Mouse (Mus musculus): Measurements from ENCODE around the gene Frmpd1. TPM values are rescaled to one million over a fixed set of nuclear protein-coding genes. Genes with fewer than 3 reads are reported as not detected.

Frmpd1 gene
- total and polyA plus RNA-seq, 3 experiments, result 0.23 to 0.47 TPM; not detected in 1

- no peak for TF ChIP-seq TBP (IDR thresholded peaks at IDR 0.05; ENCODE audit: low read depth, low read length)
- TF ChIP-seq RCOR1 (IDR thresholded peaks at IDR 0.05; ENCODE audit: low read depth, low read length), result no peak
- no peak for TF ChIP-seq KAT2A (conservative IDR thresholded peaks at IDR 0.05; ENCODE audit: low read depth, low read length)
- TF ChIP-seq ZNF384 (IDR thresholded peaks at IDR 0.05; ENCODE audit: low read depth, low read length), result no peak
- no peak for TF ChIP-seq E2F4 (IDR thresholded peaks at IDR 0.05; ENCODE audit: borderline replicate concordance, low read depth, low read length)
- TF ChIP-seq ZMIZ1 (IDR thresholded peaks at IDR 0.05; ENCODE audit: low read depth, low read length), result no peak
- TF ChIP-seq SIN3A (IDR thresholded peaks at IDR 0.05; ENCODE audit: low read length), result no peak
- no peak for TF ChIP-seq MYC (IDR thresholded peaks at IDR 0.05; ENCODE audit: low read depth, low read length)
- no peak for TF ChIP-seq RAD21 (IDR thresholded peaks at IDR 0.05; ENCODE audit: low read depth, low read length)
- TF ChIP-seq CHD1 (IDR thresholded peaks at IDR 0.05; ENCODE audit: low read depth, low read length), result no peak
- no peak for TF ChIP-seq POLR2AphosphoS2 (IDR thresholded peaks at IDR 0.05; ENCODE audit: low read length)
- TF ChIP-seq NELFE (IDR thresholded peaks at IDR 0.05; ENCODE audit: low read depth, low read length), result no peak
- no peak overlapping the region for H3K27ac ChIP-seq (ENCODE audit: control insufficient read depth, low read depth, low read length)
Observed at GRCm38 (mm10) chr4:45207444-45207843, 22.8 kb downstream of the Frmpd1 start.

GRCm38 (mm10) chr4:45208832-45209363 lies 24.2 kb downstream of the Frmpd1 start:
- Histone ChIP-seq H3K27me3 (ENCODE audit: control insufficient read depth in 1 of 2, insufficient read depth in 2 of 2, low read length in 2 of 2) (peaks cover 2 to 10% of the 10 kb centered on the region in 2 experiments; a peak in 3 of 4 replicates), H3K9me3 (replicated peaks; ENCODE audit: insufficient read depth, low read length) (no peaks in the 10 kb centered on the region)

More at GRCm38 (mm10) chr4:45207444-45207843, 22.8 kb downstream of the Frmpd1 start:
- Histone ChIP-seq H3K9ac (ENCODE audit: control insufficient read depth, low read depth, low read length, poor library complexity, severe bottlenecking) (no peak overlapping the region), H3K27me3 (ENCODE audit: control insufficient read depth in 1 of 2, insufficient read depth in 2 of 2, low read length in 2 of 2) (peaks cover 2 to 10% of the 10 kb centered on the region in 2 experiments; a peak in 3 of 4 replicates), H3K79me2 (ENCODE audit: control insufficient read depth, insufficient read depth, low read length, poor library complexity) (no peaks in the 10 kb centered on the region), H3K9me3 (replicated peaks; ENCODE audit: insufficient read depth, low read length) (no peaks in the 10 kb centered on the region), H3K36me3 (ENCODE audit: control insufficient read depth in 1 of 2, insufficient read depth in 2 of 2, low read length in 2 of 2) (no peaks in the 10 kb centered on the region), H3K4me1 (ENCODE audit: control insufficient read depth in 1 of 2, insufficient read depth in 2 of 2, low read length in 2 of 2) (no peaks in the 10 kb centered on the region), H3K4me3 (ENCODE audit: control insufficient read depth in 1 of 2, insufficient read depth in 1 of 2, low read depth in 2 of 2, low read length in 2 of 2) (no peak overlapping the region)
- no peak for DNase-seq (ENCODE audit: low read depth, low spot score)

GRCm38 (mm10) chr4:45212342-45213063 lies 27.8 kb downstream of the Frmpd1 start:
- Histone ChIP-seq H3K9ac (ENCODE audit: control insufficient read depth, low read depth, low read length, poor library complexity, severe bottlenecking) (no peak overlapping the region), H3K36me3 (ENCODE audit: control insufficient read depth in 1 of 2, insufficient read depth in 2 of 2, low read length in 2 of 2) (no peaks in the 10 kb centered on the region), H3K4me3 (ENCODE audit: control insufficient read depth in 1 of 2, insufficient read depth in 1 of 2, low read depth in 2 of 2, low read length in 2 of 2) (no peak overlapping the region), H3K4me1 (ENCODE audit: control insufficient read depth in 1 of 2, insufficient read depth in 2 of 2, low read length in 2 of 2) (no peaks in the 10 kb centered on the region), H3K27ac (ENCODE audit: control insufficient read depth, low read depth, low read length) (no peak overlapping the region), H3K27me3 (ENCODE audit: control insufficient read depth in 1 of 2, insufficient read depth in 2 of 2, low read length in 2 of 2) (no peaks in the 10 kb centered on the region; a peak in 2 of 4 replicates), H3K79me2 (ENCODE audit: control insufficient read depth, insufficient read depth, low read length, poor library complexity) (no peaks in the 10 kb centered on the region), H3K9me3 (replicated peaks; ENCODE audit: insufficient read depth, low read length) (no peaks in the 10 kb centered on the region)
- no peak for DNase-seq (ENCODE audit: low read depth, low spot score)
- no peak for TF ChIP-seq TAL1 (IDR thresholded peaks at IDR 0.05; ENCODE audit: low read length)
- no peak for TF ChIP-seq MEF2A (IDR thresholded peaks at IDR 0.05; ENCODE audit: extremely low read depth, insufficient replicate concordance, low read depth, low read length, poor library complexity, severe bottlenecking)
- no peak for TF ChIP-seq MAX (IDR thresholded peaks at IDR 0.05; ENCODE audit: low read length)
- no peak for TF ChIP-seq BHLHE40 (IDR thresholded peaks at IDR 0.05; ENCODE audit: borderline replicate concordance, low read depth, low read length)
- no peak for TF ChIP-seq MYC (IDR thresholded peaks at IDR 0.05; ENCODE audit: low read depth, low read length)
- no peak for TF ChIP-seq RAD21 (IDR thresholded peaks at IDR 0.05; ENCODE audit: low read depth, low read length)
- TF ChIP-seq MAFK (IDR thresholded peaks at IDR 0.05; ENCODE audit: borderline replicate concordance, low read depth, low read length), result no peak
- no peak for TF ChIP-seq POLR2AphosphoS2 (IDR thresholded peaks at IDR 0.05; ENCODE audit: low read length)
- no peak for TF ChIP-seq RCOR1 (IDR thresholded peaks at IDR 0.05; ENCODE audit: low read depth, low read length)
- TF ChIP-seq TCF12 (IDR thresholded peaks at IDR 0.05; ENCODE audit: low read depth, low read length), result no peak
- TF ChIP-seq POLR2A (IDR thresholded peaks at IDR 0.05; ENCODE audit: control insufficient read depth in 1 of 2, insufficient read depth in 1 of 2, low read depth in 1 of 2, low read length in 2 of 2, poor library complexity in 1 of 2), result no peak
- no peak for TF ChIP-seq ZNF384 (IDR thresholded peaks at IDR 0.05; ENCODE audit: low read depth, low read length)
- TF ChIP-seq CHD1 (IDR thresholded peaks at IDR 0.05; ENCODE audit: low read depth, low read length), result no peak
- no peak for TF ChIP-seq TBP (IDR thresholded peaks at IDR 0.05; ENCODE audit: low read depth, low read length)
- TF ChIP-seq EP300 (IDR thresholded peaks at IDR 0.05; ENCODE audit: low read depth in 1 of 2, low read length in 2 of 2), result no peak
- TF ChIP-seq ZC3H11A (IDR thresholded peaks at IDR 0.05; ENCODE audit: low read depth, low read length), result no peak
- no peak for TF ChIP-seq ELF1 (IDR thresholded peaks at IDR 0.05; ENCODE audit: low read depth, low read length)
- no peak for TF ChIP-seq USF1 (IDR thresholded peaks at IDR 0.05; ENCODE audit: low read depth, low read length)

More at GRCm38 (mm10) chr4:45208832-45209363, 24.2 kb downstream of the Frmpd1 start:
- H3K36me3 ChIP-seq (ENCODE audit: control insufficient read depth in 1 of 2, insufficient read depth in 2 of 2, low read length in 2 of 2), result no peaks in the 10 kb centered on the region
- H3K4me1 ChIP-seq (ENCODE audit: control insufficient read depth in 1 of 2, insufficient read depth in 2 of 2, low read length in 2 of 2), result no peaks in the 10 kb centered on the region
- DNase-seq (ENCODE audit: low read depth, low spot score), result no peak
- H3K4me3 ChIP-seq (ENCODE audit: control insufficient read depth in 1 of 2, insufficient read depth in 1 of 2, low read depth in 2 of 2, low read length in 2 of 2), result no peak overlapping the region
- no peak overlapping the region for H3K9ac ChIP-seq (ENCODE audit: control insufficient read depth, low read depth, low read length, poor library complexity, severe bottlenecking)
- H3K79me2 ChIP-seq (ENCODE audit: control insufficient read depth, insufficient read depth, low read length, poor library complexity), result no peaks in the 10 kb centered on the region
- TF ChIP-seq CHD1 (IDR thresholded peaks at IDR 0.05; ENCODE audit: low read depth, low read length) (no peak), USF1 (IDR thresholded peaks at IDR 0.05; ENCODE audit: low read depth, low read length) (no peak), CHD2 (IDR thresholded peaks at IDR 0.05; ENCODE audit: low read length) (no peak)
- H3K27ac ChIP-seq (ENCODE audit: control insufficient read depth, low read depth, low read length), result no peak overlapping the region

All from MEL (cell line).